Mouse (Mus musculus) liver, adult (tissue): ENCODE measurements at regions not wholly inside any gene's neighbourhood (a gene's known extent, or its start where the extent isn't known, plus 50 kb on each side); places are given as distances from the start of the nearest gene placed in this dataset.

Experiments used
- GATA4 ChIP-seq: IDR thresholded peaks from 2 replicates; pipeline ENCODE4 v1.6.1; 2014; ENCODE audit warnings: mild to moderate bottlenecking, low read length; ENCODE audit not compliant: insufficient replicate concordance

- no peak for TF ChIP-seq GATA4
Measured at GRCm38 (mm10) chr3:51121703-51122540, 102.3 kb upstream of the Noct start.

- TF ChIP-seq GATA4 = no peak
Measured at GRCm38 (mm10) chr3:51122541-51122935, 101.7 kb upstream of the Noct start.

- TF ChIP-seq GATA4 = no peak
Measured at GRCm38 (mm10) chr3:51127875-51128274, 96.4 kb upstream of the Noct start.

GRCm38 (mm10) chr3:51128491-51129155, 95.6 kb upstream of the Noct start:
- no peak for TF ChIP-seq GATA4

GRCm38 (mm10) chr3:51130709-51131108, 93.5 kb upstream of the Noct start:
- TF ChIP-seq GATA4 = no peak

- no peak for TF ChIP-seq GATA4
Measured at GRCm38 (mm10) chr3:51131341-51131740, 92.9 kb upstream of the Noct start.

- no peak for TF ChIP-seq GATA4
Measured at GRCm38 (mm10) chr3:51132736-51133135, 91.5 kb upstream of the Noct start.

- TF ChIP-seq GATA4 = no peak
Measured at GRCm38 (mm10) chr3:51135581-51135980, 88.7 kb upstream of the Noct start.

- TF ChIP-seq GATA4 = no peak
Measured at GRCm38 (mm10) chr3:51137730-51138312, 86.4 kb upstream of the Noct start.

GRCm38 (mm10) chr3:51145985-51146384, 78.3 kb upstream of the Noct start:
- TF ChIP-seq GATA4 = no peak

GRCm38 (mm10) chr3:51150012-51150411, 74.2 kb upstream of the Noct start:
- TF ChIP-seq GATA4 = no peak

GRCm38 (mm10) chr3:51151104-51151503, 73.1 kb upstream of the Noct start:
- TF ChIP-seq GATA4 = no peak

GRCm38 (mm10) chr3:51155621-51156020, 68.6 kb upstream of the Noct start:
- no peak for TF ChIP-seq GATA4

GRCm38 (mm10) chr3:51156386-51157290, 67.6 kb upstream of the Noct start:
- TF ChIP-seq GATA4 = peak; percentile 89; the same call in 1 of the 2 replicates

- no peak for TF ChIP-seq GATA4
Measured at GRCm38 (mm10) chr3:51157291-51157650, 67.0 kb upstream of the Noct start.
